Comparison of ENCODE assay signal across 7 mouse cellular contexts in genomic region chrX:170010581-170011528, GRCm38 (mm10). TPM values are rescaled to one million over a fixed set of nuclear protein-coding genes. Genes with fewer than 3 reads are reported as not detected.
DNase-seq lines count a peak whose midpoint lies in the region; ATAC-seq and TF ChIP-seq lines count a peak whose summit lies in the region.
"Not testable (repeated sequence)": the region's sequence is repeated elsewhere in the genome, so short reads cannot be mapped to it uniquely, and the experiment has no call there.

No protein-coding gene starts in this region.

- H3K27me3 ChIP-seq in intestine, embryonic 14.5 days (replicated peaks; ENCODE audit: control insufficient read depth, insufficient read depth, low read length); limb, embryonic 14.5 days (ENCODE audit: control insufficient read depth, insufficient read depth, low read length); midbrain, embryonic 14.5 days (ENCODE audit: control insufficient read depth, insufficient read depth, low read length): not testable (repeated sequence)

- 0 out of 2 replicates have a peak overlapping the region, but pooled peaks have one; percentile 3 for H3K9ac ChIP-seq in intestine, embryonic 14.5 days (ENCODE audit: low read length)
- not testable (repeated sequence) for H3K9ac ChIP-seq in limb, embryonic 14.5 days (ENCODE audit: low read depth, low read length, severe bottlenecking); midbrain, embryonic 14.5 days (replicated peaks; ENCODE audit: low read length)

- WGBS in intestine, embryonic 14.5 days: 85% methylated on average over 97 of the region's 97 CpGs
- 85% methylated on average over 97 of the region's 97 CpGs for WGBS in limb, embryonic 14.5 days
- 82% methylated on average over 97 of the region's 97 CpGs for WGBS in midbrain, embryonic 14.5 days

- H3K36me3 ChIP-seq in intestine, embryonic 14.5 days (ENCODE audit: control insufficient read depth, insufficient read depth, low read length): peaks cover 17% of the 10 kb centered on the region
- H3K36me3 ChIP-seq in limb, embryonic 14.5 days (ENCODE audit: control insufficient read depth, insufficient read depth, low read length): peaks cover 20% of the 10 kb centered on the region
- peaks cover 19% of the 10 kb centered on the region for H3K36me3 ChIP-seq in midbrain, embryonic 14.5 days (ENCODE audit: control insufficient read depth, insufficient read depth, low read length)

- peaks cover 32% of the 10 kb centered on the region for H3K9me3 ChIP-seq in intestine, embryonic 14.5 days (ENCODE audit: control insufficient read depth, low read length)
- peaks cover 40% of the 10 kb centered on the region for H3K9me3 ChIP-seq in limb, embryonic 14.5 days (ENCODE audit: control insufficient read depth, low read length)
- peaks cover 33% of the 10 kb centered on the region for H3K9me3 ChIP-seq in midbrain, embryonic 14.5 days (ENCODE audit: control insufficient read depth, low read length)

- peak; percentile 37 for ATAC-seq in intestine, embryonic 14.5 days (replicated peaks; ENCODE audit: low FRiP score, low TSS enrichment, low read depth)
- ATAC-seq in limb, embryonic 14.5 days (ENCODE audit: low FRiP score, low read depth): not testable (repeated sequence)
- ATAC-seq in midbrain, embryonic 14.5 days (ENCODE audit: low FRiP score, low TSS enrichment): peak; percentile 12

- peak overlapping the region; percentile 42 for H3K4me2 ChIP-seq in intestine, embryonic 14.5 days (ENCODE audit: low read length)
- H3K4me2 ChIP-seq in limb, embryonic 14.5 days (replicated peaks; ENCODE audit: low read depth, low read length, severe bottlenecking): peak overlapping the region; percentile 27
- H3K4me2 ChIP-seq in midbrain, embryonic 14.5 days (ENCODE audit: low read length): peak overlapping the region; percentile 40

- H3K4me3 ChIP-seq in intestine, embryonic 14.5 days (ENCODE audit: low read depth, low read length): peak overlapping the region; percentile 57
- H3K4me3 ChIP-seq in limb, embryonic 14.5 days (replicated peaks; ENCODE audit: low read length): peak overlapping the region; percentile 18
- peak overlapping the region; percentile 20 for H3K4me3 ChIP-seq in midbrain, embryonic 14.5 days (replicated peaks; ENCODE audit: low read depth, low read length)

- not testable (repeated sequence) for H3K27ac ChIP-seq in intestine, embryonic 14.5 days (ENCODE audit: low read depth); limb, embryonic 14.5 days (replicated peaks; ENCODE audit: low read depth, low read length)
- peak overlapping the region; percentile 28; the same call in 1 of the 2 replicates for H3K27ac ChIP-seq in midbrain, embryonic 14.5 days (replicated peaks; ENCODE audit: low read depth, low read length)

- DNase-seq in ZHBTc4 (ENCODE audit: low read depth, low spot score): peak; percentile 98
- peak; percentile 64 for DNase-seq in embryo, embryonic 10 days (ENCODE audit: low spot score)
- DNase-seq in gastrocnemius, postnatal 10 days: peak; percentile 62
- peak; percentile 90 for DNase-seq in intestine, embryonic 14.5 days (ENCODE audit: low spot score)
- peak; percentile 11 for DNase-seq in limb, embryonic 14.5 days (ENCODE audit: low spot score)
- DNase-seq in midbrain, embryonic 14.5 days: peak; percentile 65
- peak; percentile 62 to 70 for DNase-seq in spleen, postnatal 14 days (ENCODE audit: low spot score in 2 of 2)

- TF ChIP-seq POLR2A in limb, embryonic 14.5 days (IDR thresholded peaks at IDR 0.05; ENCODE audit: borderline replicate concordance, extremely low read depth, insufficient read depth, insufficient read length): not testable (repeated sequence)

- H3K4me1 ChIP-seq in intestine, embryonic 14.5 days (replicated peaks; ENCODE audit: control insufficient read depth, insufficient read depth, low read length); limb, embryonic 14.5 days (ENCODE audit: control insufficient read depth, insufficient read depth, low read length); midbrain, embryonic 14.5 days (ENCODE audit: control insufficient read depth, insufficient read depth, low read length): not testable (repeated sequence)

RNA-seq across cellular contexts. Expression of gene Gm21887, which starts 1.4 kb away (rescaled TPM):
- 10 to 100 TPM; 47.0 to 72.9 TPM for total RNA-seq in gastrocnemius, postnatal 10 days (2021)
- polyA plus RNA-seq in intestine, embryonic 14.5 days (2014; fragmentation: Nextera tagmentation; extraction: Ambion mirVana): 223 and 261 TPM in 2 replicates
- polyA plus RNA-seq in limb, embryonic 14.5 days (2012; rRNA removed): 580 and 2,943 TPM in 2 replicates
- polyA plus RNA-seq in limb, embryonic 14.5 days (2014; fragmentation: Nextera tagmentation; extraction: Ambion mirVana): 187 and 412 TPM in 2 replicates
- 126 and 339 TPM in 2 replicates for polyA plus RNA-seq in midbrain, embryonic 14.5 days (2014; fragmentation: Nextera tagmentation; extraction: Ambion mirVana)

Comparison
In these comparisons a context has a peak if more than half of its experiments do, and no peak if none do; other contexts are left out.
1. DNase-seq: peak in every context shown above with its lines; median percentile 98 in ZHBTc4; 90 in intestine, embryonic 14.5 days; 66 in spleen, postnatal 14 days; 65 in midbrain, embryonic 14.5 days; 64 in embryo, embryonic 10 days; 62 in gastrocnemius, postnatal 10 days; 11 in limb, embryonic 14.5 days.